Mouse (Mus musculus) intestine, embryonic 16.5 days (tissue): ENCODE results near the gene Scarf1. TPM values are rescaled to one million over a fixed set of nuclear protein-coding genes. Genes with fewer than 3 reads are reported as not detected.
A peak's percentile ranks its signal among the peaks of the same experiment; 100 is the strongest.

ENCODE experiments used
- ATAC-seq: fragments of 200-750 bp; cut with Nextera tagmentation; 2 replicates; pipeline ENCODE4 v1.8.0; 2017; ENCODE audit warnings: moderate TSS enrichment, moderate library complexity
- H3K27ac ChIP-seq: fragments of 300-500 bp; sonication (generic); 2 replicates; pipeline ENCODE4 v1.5.1; 2014; ENCODE audit warnings: mild to moderate bottlenecking, low read length
- H3K27me3 ChIP-seq: fragments of 300-500 bp; sonication (generic); replicated peaks from 2 replicates; pipeline ENCODE4 v1.6.1; 2014; ENCODE audit warnings: low read length, control low read depth, mixed read lengths; ENCODE audit not compliant: control insufficient read depth, insufficient read depth
- H3K36me3 ChIP-seq: fragments of 300-500 bp; sonication (generic); 2 replicates; pipeline ENCODE4 v1.6.1; 2014; ENCODE audit warnings: low read length, control low read depth; ENCODE audit not compliant: control insufficient read depth, insufficient read depth
- H3K4me1 ChIP-seq: fragments of 300-500 bp; sonication (generic); 2 replicates; pipeline ENCODE4 v1.6.1; 2014; ENCODE audit warnings: low read length, control low read depth, mixed read lengths; ENCODE audit not compliant: control insufficient read depth, insufficient read depth
- H3K4me2 ChIP-seq: fragments of 300-500 bp; sonication (generic); 2 replicates; pipeline ENCODE4 v1.6.1; 2014; ENCODE audit warnings: low read depth, low read length, control low read depth
- H3K4me3 ChIP-seq: fragments of 300-500 bp; sonication (generic); 2 replicates; pipeline ENCODE4 v1.5.1; 2014; ENCODE audit warnings: mild to moderate bottlenecking, low read length
- H3K9ac ChIP-seq: fragments of 300-500 bp; sonication (generic); 2 replicates; pipeline ENCODE4 v1.6.1; 2014; ENCODE audit warnings: low read depth, low read length
- H3K9me3 ChIP-seq: fragments of 300-500 bp; sonication (generic); 2 replicates; pipeline ENCODE4 v1.6.1; 2016; ENCODE audit warnings: low read length, control low read depth; ENCODE audit not compliant: control insufficient read depth
- WGBS: fragments of 180-500 bp; shearing (Covaris S2); extraction: QIAGEN DNeasy Blood & Tissue Kit; methylation state at CpG from one replicate; pipeline ENCODE4 v1.1.7; 2014; 5-methylcytosine and 5-hydroxymethylcytosine counted together
- microRNA counts: library from miRNA; unstranded; fragments of <30 nt; microRNA quantifications from one replicate; lab custom pipeline; 2016
- microRNA-seq: library from miRNA; unstranded; fragments of <30 nt; microRNA quantifications from one replicate; pipeline ENCODE4, GENCODE M21; 2016
- polyA plus RNA-seq: library from polyadenylated mRNA; unstranded; fragments of >200 nt; fragmentation: Nextera tagmentation; extraction: Ambion mirVana; gene quantifications from 2 replicates; pipeline ENCODE4 v1.2.1, GENCODE M21; 2015

Scarf1 gene
- polyA plus RNA-seq, 1 experiment from 2014 or later, result 6.0 TPM

- Histone ChIP-seq H3K27me3 (no peaks in the 10 kb centered on the region), H3K4me2 (no peak overlapping the region), H3K9ac (no peak overlapping the region), H3K4me1 (peaks cover 26% of the 10 kb centered on the region), H3K9me3 (no peaks in the 10 kb centered on the region), H3K4me3 (no peak overlapping the region), H3K36me3 (no peaks in the 10 kb centered on the region), H3K27ac (no peak overlapping the region)
- no peak for ATAC-seq
- WGBS, result 81% methylated on average over 5 of the region's 5 CpGs
Measured at GRCm38 (mm10) chr11:75574378-75575123, 61.2 kb downstream of the Scarf1 start.

GRCm38 (mm10) chr11:75575560-75576123, 62.3 kb downstream of the Scarf1 start:
- Histone ChIP-seq H3K9ac (no peak overlapping the region), H3K36me3 (no peaks in the 10 kb centered on the region), H3K9me3 (no peaks in the 10 kb centered on the region), H3K27me3 (no peaks in the 10 kb centered on the region), H3K27ac (no peak overlapping the region), H3K4me3 (no peak overlapping the region), H3K4me2 (no peak overlapping the region), H3K4me1 (peaks cover 26% of the 10 kb centered on the region)
- 69% methylated on average over 9 of the region's 9 CpGs for WGBS
- ATAC-seq, result no peak

MicroRNA genes within 50 kb of the gene (microRNA counts, 519-probe panel; counts per million panel counts)
- 3,462 counts per million, percentile 88 among the panel's probes with 10 or more counts for microRNA mmu-miR-22 (lab: Ali Mortazavi, UCI)

Small RNA genes lying within 50 kb of the gene (microRNA-seq; reads per million reads assigned to microRNA genes)
- 5,307 reads per million, percentile 89 among the genes with 10 or more reads in this experiment for gene Mir22
- gene Mir3971, result not detected

Other genes with a start within 250 kb of the Scarf1 start
- 82.8 and 91.9 TPM in 2 replicates for gene Rpa1, start 165.2 kb upstream of the Scarf1 start, polyA plus RNA-seq
- 7.2 and 8.2 TPM in 2 replicates for gene Smyd4, start 165.1 kb upstream of the Scarf1 start, polyA plus RNA-seq
- 32.4 and 38.7 TPM in 2 replicates for gene Serpinf1, start 90.8 kb upstream of the Scarf1 start, polyA plus RNA-seq
- gene Serpinf2, start 73.9 kb upstream of the Scarf1 start, polyA plus RNA-seq, result 23.2 and 32.8 TPM in 2 replicates
- 6.9 and 9.8 TPM in 2 replicates for gene Wdr81, start 58.8 kb upstream of the Scarf1 start, polyA plus RNA-seq
- 17.2 and 19.6 TPM in 2 replicates for gene Tlcd2, start 51.8 kb upstream of the Scarf1 start, polyA plus RNA-seq
- 34.8 and 36.3 TPM in 2 replicates for gene Prpf8, start 26.7 kb upstream of the Scarf1 start, polyA plus RNA-seq
- 2.4 and 2.7 TPM in 2 replicates for gene Rilp, start 3.4 kb upstream of the Scarf1 start, polyA plus RNA-seq
- gene Slc43a2, start 18.2 kb downstream of the Scarf1 start, polyA plus RNA-seq, result 22.0 and 27.7 TPM in 2 replicates
- gene Pitpna, start 74.6 kb downstream of the Scarf1 start, polyA plus RNA-seq, result 84.2 and 98.1 TPM in 2 replicates
- 20.8 and 21.9 TPM in 2 replicates for gene Inpp5k, start 117.4 kb downstream of the Scarf1 start, polyA plus RNA-seq
- 45.5 and 51.2 TPM in 2 replicates for gene Myo1c, start 137.0 kb downstream of the Scarf1 start, polyA plus RNA-seq
- 91.0 and 94.1 TPM in 2 replicates for gene Crk, start 165.7 kb downstream of the Scarf1 start, polyA plus RNA-seq
- 648 and 718 TPM in 2 replicates for gene Ywhae, start 219.3 kb downstream of the Scarf1 start, polyA plus RNA-seq